Mouse (Mus musculus) midbrain, embryonic 12.5 days (tissue): ENCODE results near the gene Lrp1. TPM values are rescaled to one million over a fixed set of nuclear protein-coding genes. Genes with fewer than 3 reads are reported as not detected.
A peak's percentile ranks its signal among the peaks of the same experiment; 100 is the strongest.

Experiments
- ATAC-seq: fragments of 200-750 bp; cut with Nextera tagmentation; 2 replicates; pipeline ENCODE4 v1.8.0; 2017; ENCODE audit warnings: low read depth, moderate TSS enrichment, moderate library complexity; ENCODE audit not compliant: low FRiP score
- H3K27ac ChIP-seq: fragments of 300-500 bp; sonication (generic); replicated peaks from 2 replicates; pipeline ENCODE4 v1.5.1; 2016; ENCODE audit warnings: mild to moderate bottlenecking
- H3K27me3 ChIP-seq: fragments of 300-500 bp; sonication (generic); 2 replicates; pipeline ENCODE4 v1.6.1; 2016; ENCODE audit warnings: mild to moderate bottlenecking
- H3K36me3 ChIP-seq: fragments of 300-500 bp; sonication (generic); 2 replicates; pipeline ENCODE4 v1.6.1; 2016
- H3K4me1 ChIP-seq: fragments of 300-500 bp; sonication (generic); 2 replicates; pipeline ENCODE4 v1.6.1; 2016
- H3K4me2 ChIP-seq: fragments of 300-500 bp; sonication (generic); replicated peaks from 2 replicates; pipeline ENCODE4 v1.6.1; 2016; ENCODE audit warnings: mild to moderate bottlenecking, moderate library complexity
- H3K4me3 ChIP-seq: fragments of 300-500 bp; sonication (generic); 2 replicates; pipeline ENCODE4 v1.5.1; 2016; ENCODE audit warnings: mild to moderate bottlenecking
- H3K9ac ChIP-seq: fragments of 300-500 bp; sonication (generic); replicated peaks from 2 replicates; pipeline ENCODE4 v1.6.1; 2016; ENCODE audit warnings: mild to moderate bottlenecking, moderate library complexity
- H3K9me3 ChIP-seq: fragments of 300-500 bp; sonication (generic); 2 replicates; pipeline ENCODE4 v1.6.1; 2016; ENCODE audit warnings: mild to moderate bottlenecking
- WGBS: fragments of 180-500 bp; shearing (Covaris S2); methylation state at CpG from one replicate; pipeline ENCODE4 v1.1.7; 2016; 5-methylcytosine and 5-hydroxymethylcytosine counted together
- polyA plus RNA-seq: library from polyadenylated mRNA; unstranded; fragments of >200 nt; fragmentation: Nextera tagmentation; extraction: Ambion mirVana; gene quantifications from 2 replicates; pipeline ENCODE4 v1.2.1, GENCODE M21; 2016

The Lrp1 gene
- polyA plus RNA-seq, 1 experiment from 2014 or later = 98.1 TPM

GRCm38 (mm10) chr10:127619941-127620405 is 975 bp downstream of the Lrp1 start:
- peak overlapping the region; percentile 81 for H3K4me3 ChIP-seq
- no peaks in the 10 kb centered on the region for H3K36me3 ChIP-seq
- H3K27me3 ChIP-seq = no peaks in the 10 kb centered on the region
- peak overlapping the region; percentile 91 for H3K9ac ChIP-seq
- H3K27ac ChIP-seq = peak overlapping the region; percentile 94
- H3K9me3 ChIP-seq = no peaks in the 10 kb centered on the region
- peaks cover 58% of the 10 kb centered on the region for H3K4me1 ChIP-seq
- ATAC-seq = peak; percentile 11
- 2% methylated on average over 12 of the region's 12 CpGs for WGBS
- H3K4me2 ChIP-seq = peak overlapping the region; percentile 91

- Histone ChIP-seq H3K4me2 (peak overlapping the region; percentile 91), H3K36me3 (no peaks in the 10 kb centered on the region), H3K9ac (peak overlapping the region; percentile 91), H3K4me3 (peak overlapping the region; percentile 81), H3K27ac (peak overlapping the region; percentile 94), H3K9me3 (no peaks in the 10 kb centered on the region), H3K27me3 (no peaks in the 10 kb centered on the region), H3K4me1 (peaks cover 66% of the 10 kb centered on the region)
- ATAC-seq = no peak
- 21% methylated on average over 8 of the region's 8 CpGs for WGBS
These were observed 1.7 kb downstream of the Lrp1 start for GRCm38 (mm10) chr10:127619119-127619721.

GRCm38 (mm10) chr10:127618173-127618572 is 2.8 kb downstream of the Lrp1 start:
- Histone ChIP-seq H3K36me3 (no peaks in the 10 kb centered on the region), H3K4me3 (peak overlapping the region; percentile 81), H3K27ac (no peak overlapping the region), H3K27me3 (no peaks in the 10 kb centered on the region), H3K4me2 (peak overlapping the region; percentile 91), H3K9ac (0 out of 2 replicates have a peak overlapping the region, but pooled peaks have one; percentile 7), H3K4me1 (peaks cover 71% of the 10 kb centered on the region), H3K9me3 (no peaks in the 10 kb centered on the region)
- no peak for ATAC-seq
- WGBS = 65% methylated on average over 6 of the region's 6 CpGs

GRCm38 (mm10) chr10:127617294-127617693 is 3.7 kb downstream of the Lrp1 start:
- Histone ChIP-seq H3K27me3 (no peaks in the 10 kb centered on the region), H3K27ac (no peak overlapping the region), H3K4me1 (peaks cover 67% of the 10 kb centered on the region), H3K9me3 (no peaks in the 10 kb centered on the region), H3K9ac (peak overlapping the region; percentile 15; the same call in 1 of the 2 replicates), H3K4me3 (no peak overlapping the region), H3K36me3 (peaks cover 6% of the 10 kb centered on the region), H3K4me2 (peak overlapping the region; percentile 91)
- 68% methylated on average over 4 of the region's 4 CpGs for WGBS
- ATAC-seq = no peak

GRCm38 (mm10) chr10:127616261-127616679 is 4.7 kb downstream of the Lrp1 start:
- Histone ChIP-seq H3K36me3 (peaks cover 16% of the 10 kb centered on the region), H3K9me3 (no peaks in the 10 kb centered on the region), H3K9ac (peak overlapping the region; percentile 28; the same call in 1 of the 2 replicates), H3K4me1 (peaks cover 59% of the 10 kb centered on the region), H3K4me2 (no peak overlapping the region), H3K4me3 (no peak overlapping the region), H3K27me3 (no peaks in the 10 kb centered on the region), H3K27ac (no peak overlapping the region; the same call in 1 of the 2 replicates)
- no peak for ATAC-seq
- WGBS = 25% methylated on average over 7 of the region's 7 CpGs

GRCm38 (mm10) chr10:127615591-127615990 is 5.4 kb downstream of the Lrp1 start:
- Histone ChIP-seq H3K27ac (no peak overlapping the region), H3K4me1 (peaks cover 59% of the 10 kb centered on the region), H3K4me3 (no peak overlapping the region), H3K9ac (no peak overlapping the region), H3K9me3 (no peaks in the 10 kb centered on the region), H3K36me3 (peaks cover 22% of the 10 kb centered on the region), H3K27me3 (no peaks in the 10 kb centered on the region), H3K4me2 (0 out of 2 replicates have a peak overlapping the region, but pooled peaks have one; percentile 7)
- 62% methylated on average over 3 of the region's 3 CpGs for WGBS
- ATAC-seq = no peak

DNA sequence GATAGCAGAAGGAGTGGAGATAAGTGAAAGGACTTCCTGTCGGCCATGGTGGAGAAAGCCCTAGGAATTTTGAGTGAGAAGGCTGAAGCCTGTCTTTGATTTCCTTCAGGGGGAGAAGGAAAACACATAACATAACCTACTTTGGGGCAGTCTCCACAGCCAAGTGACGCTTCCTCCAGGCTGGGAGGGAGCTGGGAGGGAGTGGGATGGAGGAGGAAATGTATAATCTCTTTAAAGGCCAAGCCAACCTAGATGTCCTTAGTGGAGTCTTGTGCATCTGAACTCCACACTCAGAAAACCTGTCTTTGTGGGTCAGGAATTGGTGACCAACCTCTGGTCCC is 5.9 kb downstream of the Lrp1 start:
- H3K4me1 ChIP-seq = peaks cover 59% of the 10 kb centered on the region
- no peak overlapping the region; the same call in 1 of the 2 replicates for H3K27ac ChIP-seq
- H3K9ac ChIP-seq = peak overlapping the region; percentile 37
- H3K27me3 ChIP-seq = no peaks in the 10 kb centered on the region
- peak overlapping the region; percentile 18; the same call in 1 of the 2 replicates for H3K4me2 ChIP-seq
- 28% methylated on average over 2 of the region's 2 CpGs for WGBS
- H3K4me3 ChIP-seq = no peak overlapping the region
- H3K36me3 ChIP-seq = peaks cover 27% of the 10 kb centered on the region
- no peaks in the 10 kb centered on the region for H3K9me3 ChIP-seq
- no peak for ATAC-seq

DNA sequence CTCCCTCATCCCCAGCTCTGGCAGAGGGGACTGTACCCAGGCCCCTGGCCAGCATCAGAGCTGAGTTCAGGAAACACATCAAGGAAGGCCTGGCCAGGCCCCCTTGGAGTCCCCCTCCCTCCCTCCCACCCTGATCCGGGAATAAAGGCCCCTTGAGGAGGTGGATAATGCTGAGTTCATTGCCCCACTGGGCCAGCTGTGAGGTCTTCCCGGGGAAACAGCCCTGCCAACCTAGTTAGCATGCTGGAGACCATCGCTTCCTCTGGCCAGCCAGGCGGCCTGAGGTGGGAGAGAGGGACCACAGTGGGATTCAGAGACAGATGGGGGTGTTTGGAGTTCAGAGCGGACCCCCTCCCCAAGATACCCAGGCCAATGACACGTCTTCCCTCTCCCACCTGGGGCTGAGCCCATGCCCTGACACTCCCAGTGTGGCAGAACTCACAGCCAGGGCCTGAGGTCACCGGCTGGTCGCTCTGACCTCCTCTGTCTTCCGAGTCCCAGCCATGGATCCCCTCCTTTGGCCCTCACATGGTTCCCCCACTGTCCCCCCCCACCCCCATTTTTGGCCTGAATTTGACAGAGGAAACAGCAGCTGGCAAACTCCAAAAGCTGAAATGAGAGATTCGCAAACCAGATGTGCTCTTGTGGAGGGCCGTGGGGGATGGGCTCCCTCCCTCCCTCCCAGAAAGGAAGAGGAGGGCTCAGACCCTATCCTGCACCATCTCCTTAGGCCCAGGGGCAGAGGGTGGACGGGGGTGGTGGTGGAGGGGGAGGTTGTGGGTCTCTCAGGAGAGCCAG is 6.5 kb downstream of the Lrp1 start:
- ATAC-seq = 0 out of 2 replicates have a peak, but pooled peaks have one; percentile 25
- H3K9ac ChIP-seq = peak overlapping the region; percentile 37
- no peak overlapping the region for H3K4me3 ChIP-seq
- H3K27ac ChIP-seq = peak overlapping the region; percentile 39
- H3K36me3 ChIP-seq = peaks cover 33% of the 10 kb centered on the region
- H3K4me1 ChIP-seq = peaks cover 54% of the 10 kb centered on the region
- H3K27me3 ChIP-seq = no peaks in the 10 kb centered on the region
- peak overlapping the region; percentile 18; the same call in 1 of the 2 replicates for H3K4me2 ChIP-seq
- H3K9me3 ChIP-seq = no peaks in the 10 kb centered on the region
- 28% methylated on average over 12 of the region's 12 CpGs for WGBS

GRCm38 (mm10) chr10:127612079-127612775 is 8.7 kb downstream of the Lrp1 start:
- H3K27ac ChIP-seq = no peak overlapping the region
- peaks cover 33% of the 10 kb centered on the region for H3K4me1 ChIP-seq
- H3K27me3 ChIP-seq = no peaks in the 10 kb centered on the region
- WGBS = 92% methylated on average over 14 of the region's 14 CpGs
- ATAC-seq = no peak
- H3K4me3 ChIP-seq = no peak overlapping the region
- H3K9me3 ChIP-seq = no peaks in the 10 kb centered on the region
- no peak overlapping the region for H3K9ac ChIP-seq
- H3K4me2 ChIP-seq = no peak overlapping the region
- H3K36me3 ChIP-seq = peaks cover 55% of the 10 kb centered on the region

DNA sequence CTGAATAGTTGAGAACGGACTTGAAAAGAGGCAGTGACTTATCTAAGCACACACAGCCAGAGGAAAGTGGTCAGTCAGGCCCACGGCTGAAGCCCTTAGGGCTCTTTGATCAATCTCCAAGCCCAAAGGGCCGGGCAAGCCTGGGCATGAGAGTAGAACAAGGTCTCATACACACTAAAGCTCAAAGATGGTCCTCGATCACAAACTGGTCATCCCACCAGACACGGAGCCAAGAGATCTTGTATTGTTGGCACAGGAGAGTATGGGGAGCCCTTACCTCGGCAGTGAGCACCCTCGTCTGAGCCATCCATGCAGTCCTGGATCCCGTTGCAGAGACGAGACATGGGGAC is 10.9 kb downstream of the Lrp1 start:
- Histone ChIP-seq H3K9ac (no peak overlapping the region), H3K9me3 (no peaks in the 10 kb centered on the region), H3K4me2 (no peak overlapping the region), H3K27me3 (no peaks in the 10 kb centered on the region), H3K36me3 (peaks cover 75% of the 10 kb centered on the region), H3K4me1 (peaks cover 13% of the 10 kb centered on the region), H3K27ac (no peak overlapping the region), H3K4me3 (no peak overlapping the region)
- no peak for ATAC-seq
- WGBS = 89% methylated on average over 9 of the region's 9 CpGs

- no peak for ATAC-seq
- Histone ChIP-seq H3K4me2 (no peak overlapping the region), H3K36me3 (peaks cover 80% of the 10 kb centered on the region), H3K4me3 (no peak overlapping the region), H3K4me1 (peaks cover 8% of the 10 kb centered on the region), H3K9ac (no peak overlapping the region), H3K27ac (no peak overlapping the region), H3K27me3 (no peaks in the 10 kb centered on the region), H3K9me3 (no peaks in the 10 kb centered on the region)
- 82% methylated on average over 9 of the region's 9 CpGs for WGBS
These were observed 11.4 kb downstream of the Lrp1 start for GRCm38 (mm10) chr10:127609415-127610065.
